Mouse (Mus musculus) liver, adult 2 months (tissue): ENCODE measurements around the gene Glb1l2. TPM values are rescaled to one million over a fixed set of nuclear protein-coding genes. Genes with fewer than 3 reads are reported as not detected.

Experiments
- DNase-seq: peaks from one replicate; pipeline ENCODE4 v3.0.0-alpha.2; 2011; ENCODE audit warnings: low read depth, low spot score; ENCODE audit errors: extremely low read depth
- H3K27ac ChIP-seq: fragments of 200-500 bp; replicated peaks from 2 replicates; pipeline ENCODE4 v1.5.1; 2012; ENCODE audit warnings: low read depth, mild to moderate bottlenecking, control low read depth, inconsistent platforms, low read length; ENCODE audit not compliant: insufficient read depth
- H3K27me3 ChIP-seq: fragments of 200-500 bp; 2 replicates; pipeline ENCODE4 v1.6.1; 2012; ENCODE audit warnings: mild to moderate bottlenecking, moderate library complexity, low read length, inconsistent platforms; ENCODE audit not compliant: control insufficient read depth, insufficient read depth
- H3K36me3 ChIP-seq: fragments of 200-500 bp; 2 replicates; pipeline ENCODE4 v1.6.1; 2012; ENCODE audit warnings: low read length, inconsistent platforms; ENCODE audit not compliant: control insufficient read depth, insufficient read depth
- H3K4me1 ChIP-seq: fragments of 200-500 bp; 2 replicates; pipeline ENCODE4 v1.6.1; 2011; ENCODE audit warnings: low read length; ENCODE audit not compliant: control insufficient read depth, insufficient read depth
- H3K4me3 ChIP-seq: fragments of 200-500 bp; 2 replicates; pipeline ENCODE4 v1.5.1; 2011; ENCODE audit warnings: low read depth, mild to moderate bottlenecking, control low read depth, low read length, moderate library complexity; ENCODE audit not compliant: insufficient read depth
- H3K79me2 ChIP-seq: fragments of 200-500 bp; 2 replicates; pipeline ENCODE4 v1.6.1; 2012; ENCODE audit warnings: inconsistent platforms, mild to moderate bottlenecking, low read length, moderate library complexity; ENCODE audit not compliant: control insufficient read depth, insufficient read depth
- H3K9ac ChIP-seq: fragments of 200-500 bp; 2 replicates; pipeline ENCODE4 v1.6.1; 2012; ENCODE audit warnings: low read depth, mild to moderate bottlenecking, control low read depth, inconsistent platforms, low read length
- CTCF ChIP-seq: fragments of 200-500 bp; IDR thresholded peaks from 2 replicates; pipeline ENCODE4 v1.5.1; 2011; ENCODE audit warnings: low read depth, low read length, control low read depth
- POLR2A ChIP-seq: fragments of 200-500 bp; IDR thresholded peaks from 2 replicates; pipeline ENCODE4 v1.6.1; 2011; ENCODE audit warnings: low read length, control low read depth; ENCODE audit not compliant: insufficient read depth; ENCODE audit errors: extremely low read depth
- WGBS: fragments of 180-500 bp; shearing (Covaris S2); methylation state at CpG from one replicate; pipeline ENCODE4 v1.1.7; 2018; 5-methylcytosine and 5-hydroxymethylcytosine counted together
- polyA plus RNA-seq: library from polyadenylated mRNA; depleted of rRNA; stranded (reverse); fragments of >200 nt; gene quantifications from 2 replicates; pipeline ENCODE4 v1.2.3, GENCODE M21; 2012
- total RNA-seq: library from RNA; depleted of rRNA; stranded (reverse); fragments of >200 nt; gene quantifications from 2 replicates; pipeline ENCODE4 v1.2.3, GENCODE M21; 2014

Gene Glb1l2
- total and polyA plus RNA-seq, 2 experiments: 0.09 TPM; not detected in 1

DNA sequence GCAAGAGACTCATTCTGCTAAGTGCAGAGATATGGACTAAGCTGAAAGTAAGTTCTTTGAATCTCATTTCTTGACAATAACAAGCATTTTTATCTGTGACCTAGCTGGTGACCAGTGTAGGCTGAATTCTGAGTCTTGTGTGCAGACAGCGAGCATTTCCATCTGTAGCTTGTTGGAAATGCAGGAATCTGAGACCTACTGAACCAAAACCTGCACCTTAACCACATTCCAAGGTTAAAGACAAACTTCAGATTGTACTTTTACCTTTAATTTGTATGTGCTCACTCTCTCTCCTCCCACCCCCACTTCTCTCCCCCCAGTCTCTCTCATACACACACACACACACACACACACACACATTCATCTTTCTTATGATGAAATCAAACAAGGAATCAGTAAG lies 7.5 kb downstream of the Glb1l2 start:
- no peaks in the 10 kb centered on the region for H3K36me3 ChIP-seq
- no peaks in the 10 kb centered on the region for H3K4me1 ChIP-seq
- no peak overlapping the region for H3K4me3 ChIP-seq
- no peak for DNase-seq
- no peak overlapping the region for H3K27ac ChIP-seq
- H3K9ac ChIP-seq: no peak overlapping the region
- H3K27me3 ChIP-seq: no peaks in the 10 kb centered on the region
- no peaks in the 10 kb centered on the region for H3K79me2 ChIP-seq
- 64% methylated on average over 1 of the region's 1 CpGs for WGBS
- no peak for TF ChIP-seq CTCF
- TF ChIP-seq POLR2A: no peak

DNA sequence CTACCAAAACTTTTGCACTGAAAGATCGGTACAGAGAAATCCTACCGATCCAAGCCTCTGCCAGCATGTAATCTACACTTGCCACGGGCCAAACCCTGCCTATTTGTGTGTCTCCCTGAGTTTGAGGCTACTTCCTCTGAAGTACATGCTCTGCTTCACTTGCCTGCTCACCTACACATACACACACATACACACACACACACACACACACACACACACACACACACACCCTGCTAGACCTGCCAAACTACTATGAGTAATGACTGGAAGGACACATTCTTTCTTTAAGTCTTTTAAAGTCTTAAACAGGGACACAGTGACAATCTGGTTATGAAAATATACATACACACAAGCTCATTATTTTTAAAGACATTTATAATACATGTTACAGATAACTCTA lies 8.1 kb downstream of the Glb1l2 start:
- H3K36me3 ChIP-seq: no peaks in the 10 kb centered on the region
- WGBS: 88% methylated on average over 3 of the region's 3 CpGs
- H3K79me2 ChIP-seq: no peaks in the 10 kb centered on the region
- no peak overlapping the region for H3K9ac ChIP-seq
- no peaks in the 10 kb centered on the region for H3K27me3 ChIP-seq
- TF ChIP-seq CTCF (no peak), POLR2A (no peak)
- no peaks in the 10 kb centered on the region for H3K4me1 ChIP-seq
- H3K27ac ChIP-seq: no peak overlapping the region
- H3K4me3 ChIP-seq: no peak overlapping the region
- DNase-seq: no peak

DNA sequence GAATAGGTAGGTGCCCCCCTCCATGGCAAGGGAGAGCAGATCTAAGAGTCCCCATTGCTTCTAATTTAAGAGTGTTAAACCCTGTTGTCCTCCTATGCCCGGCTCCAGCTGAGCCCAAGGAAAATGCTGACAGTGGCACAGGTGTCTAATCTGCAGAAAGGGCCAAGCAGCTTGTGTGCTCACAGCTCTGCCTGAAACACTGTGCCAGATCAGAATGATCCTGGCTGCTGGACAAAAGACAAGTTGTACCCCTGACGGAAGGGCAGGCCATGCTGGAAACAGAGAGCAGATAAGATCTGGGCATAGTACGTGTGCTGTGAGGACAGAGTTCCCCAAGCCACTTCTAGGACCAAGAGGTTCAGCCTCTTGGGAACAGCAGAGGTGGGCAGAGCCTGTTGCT lies 13.4 kb downstream of the Glb1l2 start:
- no peaks in the 10 kb centered on the region for H3K4me1 ChIP-seq
- no peaks in the 10 kb centered on the region for H3K27me3 ChIP-seq
- no peak overlapping the region for H3K9ac ChIP-seq
- 57% methylated on average over 3 of the region's 3 CpGs for WGBS
- TF ChIP-seq POLR2A (no peak), CTCF (no peak)
- no peak overlapping the region for H3K4me3 ChIP-seq
- H3K27ac ChIP-seq: no peak overlapping the region
- no peaks in the 10 kb centered on the region for H3K79me2 ChIP-seq
- DNase-seq: no peak
- H3K36me3 ChIP-seq: no peaks in the 10 kb centered on the region

DNA sequence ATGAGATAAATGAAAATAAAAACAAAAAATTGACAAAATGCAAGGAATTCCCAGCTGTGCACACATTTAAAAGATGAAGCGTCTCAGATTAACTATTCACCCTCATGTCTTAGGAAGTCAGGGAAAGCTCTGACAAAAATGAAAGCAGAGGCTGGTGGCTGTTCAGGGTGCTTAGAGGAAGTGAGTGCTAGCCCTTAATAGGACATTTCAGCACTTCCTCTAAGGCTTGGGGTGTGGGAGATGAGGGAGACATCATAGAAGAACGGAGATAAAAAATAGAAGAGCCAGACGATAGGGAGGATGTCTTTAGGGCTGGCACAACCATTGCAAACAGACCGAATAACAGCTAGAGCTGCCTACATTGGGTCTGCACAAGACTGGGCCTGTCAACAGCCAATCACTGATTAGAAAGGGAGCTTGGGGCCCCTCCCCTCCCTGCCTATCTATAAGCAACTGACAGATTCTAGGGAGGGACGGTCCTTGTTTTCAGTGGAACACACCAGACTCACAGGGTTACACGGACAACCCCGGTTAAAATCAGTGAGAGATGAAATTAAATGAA lies 22.8 kb downstream of the Glb1l2 start:
- Histone ChIP-seq H3K27me3 (no peaks in the 10 kb centered on the region), H3K4me3 (no peak overlapping the region), H3K4me1 (no peaks in the 10 kb centered on the region), H3K79me2 (no peaks in the 10 kb centered on the region), H3K9ac (no peak overlapping the region), H3K27ac (no peak overlapping the region), H3K36me3 (no peaks in the 10 kb centered on the region)
- no peak for DNase-seq
- WGBS: 60% methylated on average over 7 of the region's 7 CpGs
- TF ChIP-seq POLR2A (no peak), CTCF (no peak)

DNA sequence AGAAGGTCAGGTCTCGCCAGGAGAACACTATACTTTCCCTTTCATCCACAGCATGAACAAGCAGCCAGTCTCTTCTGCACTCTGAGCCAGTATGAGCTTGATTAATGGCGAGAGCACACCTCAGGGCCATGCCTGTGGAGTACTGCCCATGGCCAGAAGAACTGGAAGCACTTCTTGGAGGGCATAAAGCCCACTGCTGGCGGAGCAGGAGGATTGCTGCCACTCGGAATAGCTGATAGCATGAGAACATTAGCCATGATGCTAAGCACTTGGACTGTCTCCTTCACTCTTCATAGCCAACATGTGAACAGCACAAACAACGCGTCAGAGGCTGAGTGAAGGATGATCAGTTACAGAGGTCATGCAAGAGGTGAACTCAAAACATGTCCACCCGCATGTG lies 27.8 kb downstream of the Glb1l2 start:
- no peaks in the 10 kb centered on the region for H3K79me2 ChIP-seq
- no peak overlapping the region for H3K27ac ChIP-seq
- H3K27me3 ChIP-seq: no peaks in the 10 kb centered on the region
- H3K9ac ChIP-seq: no peak overlapping the region
- no peaks in the 10 kb centered on the region for H3K4me1 ChIP-seq
- H3K4me3 ChIP-seq: no peak overlapping the region
- H3K36me3 ChIP-seq: no peaks in the 10 kb centered on the region
- TF ChIP-seq POLR2A (no peak), CTCF (no peak)
- DNase-seq: no peak
- 78% methylated on average over 7 of the region's 7 CpGs for WGBS

DNA sequence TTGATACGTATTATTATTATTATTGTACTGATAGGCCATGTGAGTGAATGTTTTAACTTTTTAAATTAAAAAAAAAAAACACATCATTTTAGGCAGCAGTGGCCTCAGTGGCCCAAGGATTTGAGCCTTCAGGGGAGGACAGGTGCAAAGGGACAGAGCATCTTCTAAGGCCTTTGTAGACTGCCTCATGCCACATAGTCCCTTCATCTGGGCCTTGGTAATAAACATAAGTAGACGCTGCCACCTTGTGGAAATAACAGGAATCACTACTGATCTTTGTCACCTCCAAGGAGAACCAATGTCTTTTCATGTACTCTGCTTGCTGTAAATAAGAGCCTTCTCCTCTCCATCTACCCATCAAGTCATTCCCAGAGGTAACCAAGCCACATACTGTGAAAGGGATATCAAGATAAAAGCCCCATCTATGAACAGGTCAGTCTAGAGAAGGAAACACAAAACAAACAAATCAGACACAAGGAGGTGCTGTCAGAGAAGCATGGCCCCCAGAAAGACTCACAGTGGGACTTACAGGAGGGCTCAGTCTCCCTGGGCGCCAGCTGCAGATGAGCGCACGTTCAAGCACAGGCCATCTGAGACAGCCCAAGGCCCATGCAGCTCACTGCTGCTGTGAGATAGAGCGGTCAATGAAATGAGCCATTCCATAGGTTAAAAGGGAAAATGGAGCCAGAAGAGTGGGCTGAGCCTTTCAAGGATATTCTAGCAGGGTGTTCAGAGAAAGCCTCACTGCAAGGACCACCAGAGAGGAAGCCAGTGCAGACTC lies 30.0 kb downstream of the Glb1l2 start:
- no peaks in the 10 kb centered on the region for H3K4me1 ChIP-seq
- TF ChIP-seq CTCF (peak; percentile 65), POLR2A (no peak)
- H3K27ac ChIP-seq: no peak overlapping the region
- H3K36me3 ChIP-seq: no peaks in the 10 kb centered on the region
- H3K27me3 ChIP-seq: no peaks in the 10 kb centered on the region
- H3K4me3 ChIP-seq: no peak overlapping the region
- DNase-seq: peak; percentile 39
- H3K79me2 ChIP-seq: no peaks in the 10 kb centered on the region
- 57% methylated on average over 6 of the region's 6 CpGs for WGBS
- no peak overlapping the region for H3K9ac ChIP-seq
